Mouse (Mus musculus): ENCODE measurements at regions not wholly inside any gene's neighbourhood (a gene's known extent, or its start where the extent isn't known, plus 50 kb on each side); places are given as distances from the start of the nearest gene placed in this dataset.

GRCm38 (mm10) chr8:34320158-34320587 lies 208.6 kb upstream of the Gm10131 start:
- TF ChIP-seq CTCF (IDR thresholded peaks at IDR 0.05; ENCODE audit: borderline replicate concordance, insufficient read depth, low read depth, low read length): no peak
- no peak for TF ChIP-seq POLR2A (IDR thresholded peaks at IDR 0.05; ENCODE audit: borderline replicate concordance, insufficient read depth, low read length)
